Mouse (Mus musculus) heart, adult 8-10 months (tissue): ENCODE data around the gene Olfr187. TPM values are rescaled to one million over a fixed set of nuclear protein-coding genes. Genes with fewer than 3 reads are reported as not detected.
"Not testable (repeated sequence)": the region's sequence is repeated elsewhere in the genome, so short reads cannot be mapped to it uniquely, and the experiment has no call there.

Experiments
- DNase-seq: peaks from one replicate; pipeline ENCODE4 v3.0.0; 2022; ENCODE audit warnings: low spot score
- total RNA-seq, 4 experiments: library from RNA; stranded (reverse); gene quantifications; 2 replicates each; pipeline ENCODE4 v1.2.4; 2022

Gene Olfr187
- not detected for total RNA-seq

DNA sequence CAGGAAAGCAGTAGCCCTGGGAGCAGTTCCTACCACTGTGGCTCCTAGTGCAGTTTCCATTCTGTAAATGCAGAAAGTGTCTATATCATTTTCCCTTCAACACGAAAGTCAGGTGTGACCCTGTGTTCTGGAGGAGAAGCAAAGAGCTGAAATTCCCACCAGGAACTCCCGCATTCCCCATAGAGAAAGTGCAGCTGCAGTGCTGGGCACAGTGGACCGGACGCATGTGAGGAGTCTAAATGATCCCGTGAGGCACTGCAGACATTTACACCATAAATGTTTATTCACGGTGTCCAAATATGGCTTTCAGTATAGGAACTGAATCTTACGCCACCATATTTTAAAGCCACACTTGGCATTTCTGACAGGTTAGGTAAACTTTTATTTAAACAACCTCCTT lies at the start of gene Olfr187:
Gene Olfr187 (minus strand): TSS at position 58 of the 400 bp plus-strand sequence.
- no peak for DNase-seq

DNA sequence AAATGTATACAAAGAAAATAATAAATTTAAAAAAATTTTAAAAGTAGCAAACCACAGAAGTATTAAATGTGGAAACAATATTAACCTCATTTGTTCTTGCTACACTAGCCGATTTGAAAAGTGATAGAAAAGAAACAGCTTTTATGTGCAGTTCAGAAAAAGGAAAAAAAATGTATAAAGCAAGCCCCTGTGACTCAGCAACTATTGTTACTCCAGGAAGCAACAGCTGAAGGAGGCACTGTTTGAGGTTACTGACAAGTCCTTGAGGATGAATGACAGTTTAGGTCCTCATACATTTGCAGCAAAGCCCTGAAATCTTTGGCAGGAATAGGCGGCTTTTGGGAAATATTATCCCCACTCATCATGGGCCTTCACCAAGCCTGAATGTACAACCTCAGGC lies 41.5 kb upstream of the Olfr187 start:
- DNase-seq: not testable (repeated sequence)

DNA sequence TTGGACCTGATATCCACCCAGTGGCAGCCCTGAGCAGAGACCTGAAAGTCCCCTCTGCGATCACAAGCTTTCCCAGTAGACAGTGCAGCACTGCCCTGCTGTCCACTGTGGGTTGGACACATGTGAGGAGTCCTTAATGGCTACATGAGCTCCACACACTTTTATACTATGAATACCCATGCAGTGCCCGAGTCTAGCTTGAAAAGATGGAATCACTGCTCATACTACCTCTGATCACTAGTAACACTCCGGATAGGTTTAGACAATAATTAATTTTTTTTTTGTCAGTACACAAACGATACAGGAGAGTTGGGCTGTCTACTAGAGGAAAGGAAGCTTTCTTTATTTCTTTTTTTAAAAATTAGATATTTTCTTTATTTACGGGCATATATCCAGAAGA lies 38.3 kb upstream of the Olfr187 start, which contains the start of gene Olfr190:
Gene Olfr190 (minus strand): TSS at position 101 of the 400 bp plus-strand sequence.
- DNase-seq: no peak

DNA sequence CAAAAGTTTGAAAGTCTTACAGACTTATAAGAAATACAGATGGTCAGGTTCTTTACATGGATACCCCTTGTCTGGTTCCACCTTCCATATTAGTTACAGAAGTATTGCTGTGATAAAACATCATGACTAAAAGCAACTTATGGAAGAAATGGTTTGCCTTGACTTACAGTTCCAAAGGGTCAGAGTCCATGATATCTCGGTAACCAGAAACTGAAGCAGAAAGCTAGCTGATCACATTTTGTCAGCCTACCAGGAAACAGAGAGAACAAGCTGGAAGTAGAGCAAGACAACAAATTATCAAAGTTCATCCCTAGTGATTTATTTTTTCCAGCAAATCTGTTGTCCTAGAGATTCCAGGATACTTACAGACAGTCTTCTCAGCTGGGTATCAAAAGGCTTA lies 34.0 kb upstream of the Olfr187 start:
- no peak for DNase-seq

DNA sequence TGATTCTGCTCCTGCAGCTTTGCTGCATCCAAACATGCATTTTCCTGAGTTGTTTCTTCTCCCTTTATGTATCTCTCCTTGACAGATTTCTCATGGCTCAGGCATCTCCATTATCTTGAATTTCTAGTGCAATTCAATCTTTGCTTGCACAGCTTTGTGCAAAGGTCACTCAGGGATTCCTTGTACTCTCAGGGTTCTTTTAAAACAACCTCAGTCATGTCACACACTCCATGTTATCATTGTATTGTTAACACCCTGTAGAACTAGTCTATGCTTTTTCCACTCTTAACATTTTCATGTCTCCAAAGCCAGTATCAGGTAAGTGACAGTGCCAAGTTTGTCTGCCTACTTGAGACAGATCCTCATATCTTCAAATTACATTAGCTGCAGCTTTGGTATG lies 32.2 kb upstream of the Olfr187 start:
- no peak for DNase-seq

DNA sequence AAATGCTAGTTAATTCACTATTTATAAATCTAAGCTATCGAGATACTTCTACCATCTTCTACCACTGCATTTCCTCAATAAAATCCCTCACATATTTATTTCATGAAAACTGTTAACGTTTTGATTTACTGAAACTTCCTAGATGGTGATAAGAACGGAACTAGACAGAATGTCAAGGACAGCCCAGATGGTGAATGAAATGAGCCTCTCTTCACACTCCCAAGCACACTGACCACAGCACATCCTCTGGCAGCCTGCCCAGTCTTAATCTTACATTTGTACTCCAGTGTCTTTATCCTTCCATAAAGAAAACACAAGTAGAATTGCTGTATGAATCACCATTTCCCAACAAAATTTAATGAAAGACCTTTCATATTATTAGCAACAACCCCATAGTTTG lies 22.8 kb upstream of the Olfr187 start:
- DNase-seq: not testable (repeated sequence)

DNA sequence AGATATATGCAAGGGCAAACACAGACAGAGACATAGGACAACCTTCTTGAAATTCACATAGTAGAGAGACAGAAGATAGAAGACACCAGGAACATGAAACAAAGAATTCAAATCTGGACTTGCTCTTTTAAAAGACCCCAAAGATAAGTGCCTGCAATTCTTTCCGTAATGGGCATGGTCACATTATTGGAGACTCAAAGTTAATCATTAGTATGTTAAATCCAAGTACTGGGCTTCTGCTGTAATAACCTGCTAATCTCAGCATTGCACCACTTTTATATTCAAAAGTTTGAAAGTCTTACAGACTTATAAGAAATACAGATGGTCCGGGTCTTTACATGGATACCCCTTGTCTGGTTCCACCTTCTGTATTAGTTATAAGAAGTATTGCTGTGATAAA lies 9.7 kb upstream of the Olfr187 start:
- not testable (repeated sequence) for DNase-seq

DNA sequence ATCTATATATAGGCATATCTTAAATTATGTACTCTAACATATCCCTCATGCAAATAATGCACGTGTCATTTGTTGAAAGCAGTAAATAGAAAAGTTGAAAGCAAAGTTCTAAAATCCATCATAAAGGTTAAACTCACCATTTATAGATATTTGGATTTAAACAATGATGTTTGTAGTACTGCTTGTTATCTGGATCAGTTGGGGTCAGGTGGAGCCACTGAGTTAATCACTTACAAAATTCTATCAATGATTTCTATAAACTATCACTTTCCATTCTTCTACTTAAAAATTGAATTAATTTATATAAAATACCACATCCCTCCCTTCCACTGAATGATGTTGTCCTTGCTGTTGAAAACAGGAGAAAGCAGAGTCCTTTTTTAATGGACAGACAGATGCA lies 9.3 kb upstream of the Olfr187 start:
- DNase-seq: no peak

DNA sequence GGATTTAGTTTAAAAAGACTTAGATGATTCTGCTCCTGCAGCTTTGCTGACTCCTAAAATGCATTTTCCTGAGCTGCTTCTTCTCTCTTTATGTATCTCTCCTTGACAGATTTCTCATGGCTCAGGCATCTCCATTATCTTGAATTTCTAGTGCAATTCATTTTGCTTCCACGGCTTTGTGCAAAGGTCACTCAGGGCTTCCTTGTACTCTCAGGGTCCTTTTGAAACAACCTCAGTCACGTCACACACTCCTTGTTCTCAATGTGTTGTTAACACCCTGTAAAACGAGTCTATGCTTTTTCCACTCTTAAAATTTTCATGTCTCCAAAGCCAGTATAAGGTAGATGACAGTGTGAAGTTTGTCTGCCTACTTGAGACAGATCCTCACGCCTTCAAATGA lies 8.0 kb upstream of the Olfr187 start:
- DNase-seq: no peak

DNA sequence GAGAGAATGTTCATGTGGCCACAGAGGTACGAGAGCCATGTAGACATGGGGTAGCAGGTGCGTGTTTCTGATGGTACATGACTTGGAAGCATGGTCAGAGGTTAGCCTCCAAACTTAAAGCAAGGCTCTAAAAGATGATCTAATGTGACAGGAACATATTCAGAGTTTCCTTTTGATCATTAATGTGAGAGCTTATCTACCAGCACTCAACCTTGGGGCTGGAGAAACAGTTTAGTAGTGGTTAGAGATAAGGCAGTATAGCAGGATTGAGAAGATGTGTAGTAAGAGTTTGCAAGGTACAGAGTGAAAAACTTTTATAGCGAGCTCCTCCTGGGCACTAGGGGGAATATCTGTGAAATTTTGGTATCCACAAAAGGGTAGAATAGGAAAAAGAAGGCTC lies 6.3 kb upstream of the Olfr187 start:
- DNase-seq: no peak

DNA sequence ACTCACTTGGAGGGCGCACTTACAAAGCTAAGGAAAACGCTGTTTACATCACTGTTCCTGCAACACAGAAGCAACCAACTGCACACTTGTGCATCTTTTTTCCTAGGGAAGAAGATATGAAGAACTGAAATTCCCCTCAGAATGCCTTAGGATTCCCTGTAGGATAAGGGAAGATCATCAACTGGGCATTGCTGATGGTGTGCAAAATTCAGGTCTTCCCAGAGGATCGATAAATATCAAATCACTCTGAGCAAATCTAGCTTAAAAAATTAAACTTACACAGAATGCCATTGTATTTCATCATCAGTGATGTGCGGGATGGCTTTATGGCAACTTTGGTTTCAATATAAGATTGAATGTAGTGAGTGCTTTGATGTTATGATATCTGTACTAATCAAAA lies 9.4 kb downstream of the Olfr187 start, which contains the start of gene Olfr186:
Gene Olfr186 (minus strand): TSS at position 101 of the 400 bp plus-strand sequence.
- no peak for DNase-seq

DNA sequence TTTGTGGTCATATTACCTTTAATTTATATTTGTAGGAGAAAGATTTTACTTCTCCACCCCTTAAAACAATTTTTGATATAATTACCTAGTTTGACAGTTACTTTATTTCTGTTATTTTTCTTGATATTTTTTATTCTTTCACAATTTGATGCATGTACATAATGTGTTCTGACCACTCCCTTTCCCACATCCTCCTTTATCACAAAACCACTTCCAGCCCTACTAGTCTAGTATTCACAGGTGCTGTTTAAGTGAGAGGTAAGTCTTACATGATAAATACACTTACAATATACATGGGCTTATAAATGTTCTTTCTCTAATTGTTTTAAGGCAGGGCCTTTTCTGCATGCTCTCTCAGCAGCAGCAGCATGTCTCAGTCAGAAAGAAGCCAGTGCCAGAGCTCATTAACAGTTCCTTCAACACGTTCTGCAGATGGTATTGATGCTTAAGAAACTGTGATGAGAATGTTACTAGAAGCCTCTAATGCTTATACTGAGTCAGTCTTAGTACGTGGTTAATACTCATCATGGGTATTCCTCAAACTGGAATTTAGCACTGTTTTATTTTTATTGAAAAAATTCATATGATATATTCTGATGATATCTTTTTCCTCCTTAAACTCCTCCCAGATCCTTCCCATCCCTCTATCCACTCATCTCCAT lies 26.1 kb downstream of the Olfr187 start:
- no peak for DNase-seq

DNA sequence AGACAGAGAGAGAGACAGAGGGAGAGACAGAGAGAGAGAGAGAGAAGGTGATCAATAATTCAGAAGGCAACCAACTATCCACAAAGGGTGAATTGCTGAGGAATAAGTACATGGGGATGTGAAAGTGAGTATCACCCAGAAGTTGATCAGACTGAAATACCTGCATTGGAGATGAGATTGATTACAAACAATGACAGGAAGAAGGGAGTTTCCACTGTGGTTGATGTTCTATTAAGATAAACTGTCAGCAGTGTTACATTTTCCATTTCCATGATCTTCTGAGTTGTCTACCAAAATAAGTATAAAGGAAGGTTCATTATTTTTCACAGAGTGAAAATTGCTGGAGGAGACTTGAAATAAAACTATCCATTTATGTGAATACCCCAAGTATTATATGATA lies 32.4 kb downstream of the Olfr187 start:
- no peak for DNase-seq

DNA sequence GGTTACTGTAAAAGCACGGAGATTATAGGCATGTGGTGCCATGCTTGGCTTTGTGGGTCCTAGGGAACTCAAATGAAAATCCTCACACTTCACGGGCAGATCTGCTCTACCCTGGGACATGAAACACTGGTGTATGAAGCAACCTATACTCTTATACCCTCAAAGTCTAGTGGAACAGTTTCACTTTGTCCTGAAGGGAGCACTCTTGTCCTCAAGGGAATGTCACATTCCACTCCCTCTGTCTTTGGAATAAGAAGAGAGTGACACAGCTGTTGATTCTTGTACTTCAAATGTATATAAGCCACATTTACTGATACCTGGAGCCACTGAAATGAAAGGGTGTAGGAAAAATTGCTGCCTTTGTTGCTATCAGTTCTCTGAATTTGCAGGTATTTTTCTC lies 44.5 kb downstream of the Olfr187 start, which contains the start of gene Olfr183:
Gene Olfr183 (plus strand): TSS at position 301 of the 400 bp plus-strand sequence.
- DNase-seq: no peak

Other genes starting within 250 kb of the Olfr187 start
- not detected for gene Olfr173, start 239.5 kb downstream of the Olfr187 start, total RNA-seq
- not detected for gene Olfr175-ps1, start 213.0 kb downstream of the Olfr187 start, total RNA-seq
- gene Olfr177, start 165.0 kb downstream of the Olfr187 start, total RNA-seq: not detected
- gene Olfr178, start 147.7 kb downstream of the Olfr187 start, total RNA-seq: not detected
- not detected for gene Olfr181, start 111.0 kb downstream of the Olfr187 start, total RNA-seq
- gene Olfr180, start 110.4 kb downstream of the Olfr187 start, total RNA-seq: not detected
- not detected for gene Olfr183, start 44.4 kb downstream of the Olfr187 start, total RNA-seq
- not detected for gene Olfr186, start 9.5 kb downstream of the Olfr187 start, total RNA-seq
- gene Olfr190, start 38.2 kb upstream of the Olfr187 start, total RNA-seq: not detected
- gene Olfr191, start 50.1 kb upstream of the Olfr187 start, total RNA-seq: not detected
- gene Olfr193, start 72.1 kb upstream of the Olfr187 start, total RNA-seq: not detected
- not detected for gene Olfr194, start 81.3 kb upstream of the Olfr187 start, total RNA-seq
- not detected for gene Olfr195, start 107.3 kb upstream of the Olfr187 start, total RNA-seq
- not detected for gene Olfr196, start 130.7 kb upstream of the Olfr187 start, total RNA-seq
- not detected for gene Olfr198, start 163.8 kb upstream of the Olfr187 start, total RNA-seq
- not detected for gene Olfr199, start 180.0 kb upstream of the Olfr187 start, total RNA-seq
- not detected for gene Olfr201, start 232.9 kb upstream of the Olfr187 start, total RNA-seq
- gene Olfr202, start 247.0 kb upstream of the Olfr187 start, total RNA-seq: not detected